Mouse (Mus musculus) CH12.LX (cell line): ENCODE measurements around the gene Diras2. TPM values are rescaled to one million over a fixed set of nuclear protein-coding genes. Genes with fewer than 3 reads are reported as not detected.

ENCODE experiments used
- DNase-seq: peaks from one replicate; pipeline ENCODE4 v3.0.0-alpha.2; 2013; ENCODE audit errors: extremely low read depth
- H3K27ac ChIP-seq: 2 replicates; pipeline ENCODE4 v1.5.1; 2012; ENCODE audit warnings: low read depth, mild to moderate bottlenecking, control low read depth, moderate library complexity; ENCODE audit not compliant: insufficient read depth
- H3K27me3 ChIP-seq: replicated peaks from 2 replicates; pipeline ENCODE3; 2012; ENCODE audit warnings: inconsistent platforms
- H3K36me3 ChIP-seq, 2 experiments: replicated peaks in 1 of 2; 2 replicates each; pipeline versions ENCODE3 to v1.6.1; 2012; ENCODE audit warnings: inconsistent platforms in 1 of 2, low read length in 1 of 2, mild to moderate bottlenecking in 1 of 2, mixed read lengths in 1 of 2, moderate library complexity in 1 of 2; ENCODE audit not compliant: control insufficient read depth in 1 of 2, insufficient read depth in 1 of 2
- H3K4me1 ChIP-seq, 2 experiments: 2 replicates each; pipeline ENCODE4 v1.6.1; 2012; ENCODE audit warnings: inconsistent platforms in 1 of 2, moderate library complexity in 1 of 2; ENCODE audit not compliant: insufficient read depth in 2 of 2, control insufficient read depth in 1 of 2
- H3K4me2 ChIP-seq: 2 replicates; pipeline ENCODE4 v1.6.1; 2012; ENCODE audit warnings: low read depth, mild to moderate bottlenecking, control low read depth; ENCODE audit not compliant: poor library complexity, insufficient read depth, severe bottlenecking
- H3K4me3 ChIP-seq, 3 experiments: fragments of 150-350 bp in 1 of 3; sonication (generic) in 1 of 3; replicated peaks in 1 of 3; 2 replicates each; pipeline versions ENCODE3 to v1.5.1; 2011 to 2012; ENCODE audit warnings: low read depth in 2 of 3, low read length in 2 of 3, mild to moderate bottlenecking in 2 of 3, moderate library complexity in 2 of 3, control low read depth in 1 of 3, improper control_type of control experiment in 1 of 3, inconsistent platforms in 1 of 3, mixed read lengths in 1 of 3; ENCODE audit not compliant: poor library complexity in 1 of 3
- H3K79me2 ChIP-seq: replicated peaks from 2 replicates; pipeline ENCODE4 v1.6.1; 2012; ENCODE audit warnings: mild to moderate bottlenecking, moderate library complexity; ENCODE audit not compliant: control insufficient read depth, poor library complexity, insufficient read depth, severe bottlenecking; ENCODE audit errors: extremely low read depth
- H3K9ac ChIP-seq: 2 replicates; pipeline ENCODE4 v1.6.1; 2012; ENCODE audit warnings: low read depth, mild to moderate bottlenecking, control low read depth, moderate library complexity; ENCODE audit not compliant: insufficient read depth
- H3K9me3 ChIP-seq: replicated peaks from 2 replicates; pipeline ENCODE3; 2012; ENCODE audit warnings: low read length, inconsistent platforms, mixed read lengths
- BHLHE40 ChIP-seq: IDR thresholded peaks from 2 replicates; pipeline ENCODE4 v1.6.1; 2011; ENCODE audit warnings: mild to moderate bottlenecking, low read depth, low read length, improper control_type of control experiment
- CHD1 ChIP-seq: IDR thresholded peaks from 2 replicates; pipeline ENCODE4 v1.6.1; 2012; ENCODE audit warnings: low read depth, low read length, improper control_type of control experiment, inconsistent platforms
- E2F4 ChIP-seq: IDR thresholded peaks from 2 replicates; pipeline ENCODE4 v1.6.1; 2011; ENCODE audit warnings: low read depth, low read length, improper control_type of control experiment; ENCODE audit not compliant: insufficient replicate concordance
- ELF1 ChIP-seq: IDR thresholded peaks from 2 replicates; pipeline ENCODE4 v1.6.1; 2014; ENCODE audit warnings: low read depth, mild to moderate bottlenecking, inconsistent platforms, low read length, improper control_type of control experiment
- EP300 ChIP-seq: IDR thresholded peaks from 2 replicates; pipeline ENCODE4 v1.6.1; 2011; ENCODE audit warnings: low read length, improper control_type of control experiment
- ETS1 ChIP-seq: conservative IDR thresholded peaks from 2 replicates; pipeline ENCODE4 v1.6.1; 2012; ENCODE audit warnings: low read depth, mild to moderate bottlenecking, inconsistent platforms, low read length, improper control_type of control experiment, moderate library complexity
- HCFC1 ChIP-seq: IDR thresholded peaks from 2 replicates; pipeline ENCODE4 v1.6.1; 2012; ENCODE audit warnings: low read depth, mild to moderate bottlenecking, inconsistent platforms, low read length, improper control_type of control experiment
- IRF4 ChIP-seq: IDR thresholded peaks from 2 replicates; pipeline ENCODE4 v1.6.1; 2014; ENCODE audit warnings: low read depth, mild to moderate bottlenecking, inconsistent platforms, low read length, improper control_type of control experiment
- JUN ChIP-seq: IDR thresholded peaks from 2 replicates; pipeline ENCODE4 v1.6.1; 2011; ENCODE audit warnings: low read depth, mild to moderate bottlenecking, low read length, improper control_type of control experiment, moderate library complexity; ENCODE audit not compliant: insufficient read depth
- MAFK ChIP-seq: IDR thresholded peaks from 2 replicates; pipeline ENCODE4 v1.6.1; 2011; ENCODE audit warnings: low read length, improper control_type of control experiment; ENCODE audit not compliant: insufficient replicate concordance
- MAX ChIP-seq: IDR thresholded peaks from 2 replicates; pipeline ENCODE4 v1.6.1; 2011; ENCODE audit warnings: low read length, improper control_type of control experiment
- MXI1 ChIP-seq: IDR thresholded peaks from 2 replicates; pipeline ENCODE4 v1.6.1; 2011; ENCODE audit warnings: mild to moderate bottlenecking, low read depth, low read length, improper control_type of control experiment
- NELFE ChIP-seq: IDR thresholded peaks from 2 replicates; pipeline ENCODE4 v1.6.1; 2011; ENCODE audit warnings: low read depth, low read length, improper control_type of control experiment
- NRF1 ChIP-seq: IDR thresholded peaks from 2 replicates; pipeline ENCODE4 v1.6.1; 2014; ENCODE audit warnings: low read depth, mild to moderate bottlenecking, inconsistent platforms, low read length, improper control_type of control experiment, moderate library complexity
- POLR2AphosphoS2 ChIP-seq: IDR thresholded peaks from 2 replicates; pipeline ENCODE4 v1.6.1; 2011; ENCODE audit warnings: low read depth, low read length, improper control_type of control experiment
- RCOR1 ChIP-seq: conservative IDR thresholded peaks from 2 replicates; pipeline ENCODE4 v1.6.1; 2012; ENCODE audit warnings: low read depth, mild to moderate bottlenecking, inconsistent platforms, low read length, improper control_type of control experiment
- SMC3 ChIP-seq: IDR thresholded peaks from 2 replicates; pipeline ENCODE4 v1.6.1; 2011; ENCODE audit warnings: low read depth, low read length, improper control_type of control experiment
- ZC3H11A ChIP-seq: IDR thresholded peaks from 2 replicates; pipeline ENCODE4 v1.6.1; 2012; ENCODE audit warnings: low read depth, mild to moderate bottlenecking, inconsistent platforms, low read length, improper control_type of control experiment
- ZMIZ1 ChIP-seq: IDR thresholded peaks from 2 replicates; pipeline ENCODE4 v1.6.1; 2012; ENCODE audit warnings: low read depth, mild to moderate bottlenecking, inconsistent platforms, low read length, improper control_type of control experiment
- dilution Hi-C: fragments of 300-500 bp; cut with MboI; formaldehyde crosslinking; loops from 2 replicates; pipeline ENCODE4 v1.14.3; 2020; ENCODE audit warnings: low sequenced_read_pairs; ENCODE audit not compliant: extremely low pct_unique_long_range_greater_than_20kb, extremely low pct_ligation_motif_present
- in situ Hi-C: fragments of 300-500 bp; cut with MboI; formaldehyde crosslinking; loops from 3 replicates; pipeline ENCODE4 v1.14.3; 2019; ENCODE audit warnings: low sequenced_read_pairs, low pct_ligation_motif_present, low pct_unique_long_range_greater_than_20kb, mixed read lengths
- polyA plus RNA-seq: library from polyadenylated mRNA; unstranded; fragments of >175 nt; gene quantifications from 2 replicates; pipeline ENCODE4 v1.2.1, GENCODE M21; 2012; ENCODE audit warnings: low read depth; ENCODE audit not compliant: insufficient read length
- total RNA-seq, 2 experiments: library from RNA; depleted of rRNA; stranded (reverse); fragments of 300-350 nt in 1 of 2; fragments of >200 nt in 1 of 2; gene quantifications; 2 replicates each; pipeline ENCODE4 v1.2.3; 2012 to 2014

Gene Diras2
- total and polyA plus RNA-seq, 3 experiments = 2.8 to 8.5 (median 3.9) TPM

DNA sequence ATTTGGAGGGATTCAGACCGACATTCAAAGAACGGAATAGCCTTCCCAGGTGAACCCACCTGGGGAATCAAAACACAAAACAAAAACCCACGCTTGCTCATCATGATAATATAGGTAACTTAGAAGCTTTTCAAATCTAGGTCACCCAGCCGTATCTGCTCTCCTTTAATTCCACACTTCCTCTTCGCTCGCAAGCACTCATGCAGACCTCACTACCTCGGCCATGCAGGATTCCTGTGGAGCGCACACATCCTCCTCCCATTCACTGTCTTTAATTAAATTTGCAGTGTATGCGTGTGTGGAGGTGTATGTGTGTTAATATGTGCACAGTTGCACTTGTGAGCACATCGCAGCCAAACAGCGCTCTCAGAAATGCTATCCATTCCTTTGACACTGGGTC is 6.8 kb downstream of the Diras2 start:
- no peaks in the 10 kb centered on the region for H3K9me3 ChIP-seq
- no peaks in the 10 kb centered on the region for H3K27me3 ChIP-seq
- DNase-seq = no peak
- no peak overlapping the region for H3K4me3 ChIP-seq
- H3K36me3 ChIP-seq = peaks cover 9 to 19% of the 10 kb centered on the region in 2 experiments
- in situ Hi-C loops = no loop called here
- H3K4me2 ChIP-seq = no peak overlapping the region
- TF ChIP-seq MAFK (no peak), IRF4 (no peak), ZC3H11A (no peak), E2F4 (no peak), CHD1 (no peak), ELF1 (no peak), RCOR1 (no peak), BHLHE40 (no peak), EP300 (no peak), ETS1 (no peak)
- TF ChIP-seq, all 38 proteins: peak for 0
- dilution Hi-C loops = no loop called here
- Histone ChIP-seq H3K79me2 (no peaks in the 10 kb centered on the region; the same call in 1 of the 2 replicates), H3K9ac (no peak overlapping the region), H3K27ac (no peak overlapping the region), H3K4me1 (peaks cover 37 to 76% of the 10 kb centered on the region in 2 experiments)

GRCm38 (mm10) chr13:52521176-52521575 is 9.9 kb downstream of the Diras2 start:
- Histone ChIP-seq H3K4me3 (no peak overlapping the region), H3K27ac (no peak overlapping the region), H3K9me3 (peaks cover 2% of the 10 kb centered on the region), H3K36me3 (peaks cover 12 to 22% of the 10 kb centered on the region in 2 experiments), H3K9ac (no peak overlapping the region), H3K79me2 (no peaks in the 10 kb centered on the region; the same call in 1 of the 2 replicates), H3K27me3 (no peaks in the 10 kb centered on the region), H3K4me2 (no peak overlapping the region), H3K4me1 (peaks cover 35 to 55% of the 10 kb centered on the region in 2 experiments)
- in situ Hi-C loops = no loop called here
- no peak for DNase-seq
- dilution Hi-C loops = no loop called here
- TF ChIP-seq JUN = no peak
- TF ChIP-seq SMC3 = no peak
- no peak for TF ChIP-seq ZC3H11A
- no peak for TF ChIP-seq MXI1
- TF ChIP-seq MAX = no peak
- TF ChIP-seq ZMIZ1 = no peak
- TF ChIP-seq HCFC1 = no peak
- TF ChIP-seq EP300 = no peak
- no peak for TF ChIP-seq IRF4
- no peak for TF ChIP-seq NELFE
- TF ChIP-seq RCOR1 = no peak
- no peak for TF ChIP-seq POLR2AphosphoS2
- TF ChIP-seq NRF1 = no peak
